Mouse (Mus musculus) adrenal gland, postnatal 4 days (tissue): Measurements from ENCODE around the gene Tapbp. TPM values are rescaled to one million over a fixed set of nuclear protein-coding genes. Genes with fewer than 3 reads are reported as not detected.

Source experiments
- DNase-seq, 2 experiments: peaks; one replicate each; pipeline ENCODE4 v3.0.0; 2021 to 2022; ENCODE audit warnings: low spot score in 2 of 2, mixed read lengths in 2 of 2
- total RNA-seq, 2 experiments: library from RNA; stranded (reverse); gene quantifications; 2 replicates each; pipeline ENCODE4 v1.2.3; 2021

The Tapbp gene
- total RNA-seq, 2 experiments from 2014 or later, result 122 to 131 TPM

GRCm38 (mm10) chr17:33920282-33921097, 4.8 kb downstream of the Tapbp start:
- DNase-seq, result peak in 1 of 2 experiments; percentile 64

GRCm38 (mm10) chr17:33921361-33921760, 5.7 kb downstream of the Tapbp start:
- DNase-seq, result no peak

GRCm38 (mm10) chr17:33924577-33925283, 9.0 kb downstream of the Tapbp start:
- DNase-seq, result no peak

GRCm38 (mm10) chr17:33925406-33926116, 9.9 kb downstream of the Tapbp start:
- DNase-seq, result no peak

GRCm38 (mm10) chr17:33926207-33926932, 10.7 kb downstream of the Tapbp start:
- no peak for DNase-seq

- no peak for DNase-seq
Observed at GRCm38 (mm10) chr17:33928251-33928947, 12.7 kb downstream of the Tapbp start.

GRCm38 (mm10) chr17:33929371-33930279, 13.9 kb downstream of the Tapbp start, which contains the start of gene Rgl2:
Gene Rgl2, plus strand, starts transcription at chr17:33929543.
- peak; percentile 88 to 93 for DNase-seq

GRCm38 (mm10) chr17:33930280-33931158, 14.8 kb downstream of the Tapbp start:
- DNase-seq, result no peak

- no peak for DNase-seq
Observed at GRCm38 (mm10) chr17:33931159-33931866, 15.6 kb downstream of the Tapbp start.

GRCm38 (mm10) chr17:33931947-33932346, 16.2 kb downstream of the Tapbp start:
- no peak for DNase-seq

- no peak for DNase-seq
Observed at GRCm38 (mm10) chr17:33932448-33932847, 16.7 kb downstream of the Tapbp start.

GRCm38 (mm10) chr17:33932970-33933369, 17.3 kb downstream of the Tapbp start:
- DNase-seq, result no peak

GRCm38 (mm10) chr17:33935422-33936055, 19.8 kb downstream of the Tapbp start:
- no peak for DNase-seq

- no peak for DNase-seq
Observed at GRCm38 (mm10) chr17:33936993-33937392, 21.3 kb downstream of the Tapbp start.

GRCm38 (mm10) chr17:33938783-33939182, 23.1 kb downstream of the Tapbp start:
- no peak for DNase-seq

- peak; percentile 62 to 69 for DNase-seq
Observed at GRCm38 (mm10) chr17:33940206-33940805, 24.6 kb downstream of the Tapbp start, which contains the start of the genes Pfdn6 and Wdr46. Gene Pfdn6, minus strand, starts transcription at chr17:33940343. Gene Wdr46, plus strand, starts transcription at chr17:33940660.

- no peak for DNase-seq
Observed at GRCm38 (mm10) chr17:33940981-33941380, 25.3 kb downstream of the Tapbp start.
